Mouse (Mus musculus): ENCODE measurements at regions not wholly inside any gene's neighbourhood (a gene's known extent, or its start where the extent isn't known, plus 50 kb on each side); places are given as distances from the start of the nearest gene placed in this dataset.

GRCm38 (mm10) chr7:71648314-71648713 is 297.0 kb upstream of the Gm10295 start:
- Histone ChIP-seq H3K4me3 (no peak overlapping the region), H3K27ac (no peak overlapping the region), H3K27me3 (no peaks in the 10 kb centered on the region), H3K9me3 (no peaks in the 10 kb centered on the region), H3K4me1 (no peaks in the 10 kb centered on the region), H3K36me3 (no peaks in the 10 kb centered on the region), H3K9ac (no peak overlapping the region), H3K4me2 (no peak overlapping the region)
- ATAC-seq (ENCODE audit: borderline replicate concordance, extremely low read depth, low FRiP score, low TSS enrichment), result no peak
- 87% methylated on average over 6 of the region's 6 CpGs for WGBS

- Histone ChIP-seq H3K4me1 (no peaks in the 10 kb centered on the region), H3K4me3 (no peak overlapping the region), H3K4me2 (no peak overlapping the region), H3K27ac (no peak overlapping the region), H3K9me3 (no peaks in the 10 kb centered on the region), H3K9ac (no peak overlapping the region), H3K36me3 (no peaks in the 10 kb centered on the region), H3K27me3 (no peaks in the 10 kb centered on the region)
- no peak for ATAC-seq (ENCODE audit: borderline replicate concordance, extremely low read depth, low FRiP score, low TSS enrichment)
- WGBS, result 82% methylated on average over 3 of the region's 3 CpGs
Observed at GRCm38 (mm10) chr7:71646944-71647343, 295.7 kb upstream of the Gm10295 start.

- H3K27me3 ChIP-seq, result no peaks in the 10 kb centered on the region
- no peak overlapping the region for H3K4me3 ChIP-seq
- no peak overlapping the region for H3K9ac ChIP-seq
- 33% methylated on average over 13 of the region's 13 CpGs for WGBS
- no peak for ATAC-seq (ENCODE audit: borderline replicate concordance, extremely low read depth, low FRiP score, low TSS enrichment)
- no peak overlapping the region for H3K27ac ChIP-seq
- H3K4me2 ChIP-seq, result peak overlapping the region; percentile 24; the same call in 1 of the 2 replicates
- H3K36me3 ChIP-seq, result no peaks in the 10 kb centered on the region
- H3K4me1 ChIP-seq, result no peaks in the 10 kb centered on the region
- no peaks in the 10 kb centered on the region for H3K9me3 ChIP-seq
Observed at GRCm38 (mm10) chr7:71623048-71623447, 271.8 kb upstream of the Gm10295 start.

- no peaks in the 10 kb centered on the region for H3K36me3 ChIP-seq
- H3K4me1 ChIP-seq, result 0 out of 2 replicates have a peak, but pooled peaks cover 4% of the 10 kb centered on the region
- no peaks in the 10 kb centered on the region for H3K9me3 ChIP-seq
- no peak overlapping the region for H3K9ac ChIP-seq
- H3K27ac ChIP-seq, result peak overlapping the region; percentile 58
- no peaks in the 10 kb centered on the region for H3K27me3 ChIP-seq
- WGBS, result 11% methylated on average over 2 of the region's 2 CpGs
- H3K4me2 ChIP-seq, result no peak overlapping the region
- ATAC-seq (ENCODE audit: borderline replicate concordance, extremely low read depth, low FRiP score, low TSS enrichment), result no peak
- H3K4me3 ChIP-seq, result no peak overlapping the region
Observed at GRCm38 (mm10) chr7:71603159-71603558, 251.9 kb upstream of the Gm10295 start.

- Histone ChIP-seq H3K27ac (no peak overlapping the region), H3K4me3 (no peak overlapping the region), H3K27me3 (no peaks in the 10 kb centered on the region), H3K36me3 (no peaks in the 10 kb centered on the region), H3K9ac (no peak overlapping the region), H3K4me2 (no peak overlapping the region), H3K9me3 (no peaks in the 10 kb centered on the region), H3K4me1 (0 out of 2 replicates have a peak, but pooled peaks cover 4% of the 10 kb centered on the region)
- 87% methylated on average over 3 of the region's 3 CpGs for WGBS
- ATAC-seq (ENCODE audit: borderline replicate concordance, extremely low read depth, low FRiP score, low TSS enrichment), result no peak
Observed at GRCm38 (mm10) chr7:71596780-71597179, 245.5 kb upstream of the Gm10295 start.

GRCm38 (mm10) chr7:71587626-71588025 is 236.3 kb upstream of the Gm10295 start:
- Histone ChIP-seq H3K27ac (no peak overlapping the region), H3K9me3 (no peaks in the 10 kb centered on the region), H3K4me2 (no peak overlapping the region), H3K9ac (no peak overlapping the region), H3K36me3 (no peaks in the 10 kb centered on the region), H3K4me1 (no peaks in the 10 kb centered on the region), H3K27me3 (no peaks in the 10 kb centered on the region), H3K4me3 (no peak overlapping the region)
- ATAC-seq (ENCODE audit: borderline replicate concordance, extremely low read depth, low FRiP score, low TSS enrichment), result no peak
- WGBS, result 67% methylated on average over 5 of the region's 5 CpGs

- H3K4me2 ChIP-seq, result no peak overlapping the region
- ATAC-seq (ENCODE audit: borderline replicate concordance, extremely low read depth, low FRiP score, low TSS enrichment), result peak; percentile 49; the same call in 1 of the 2 replicates
- WGBS, result 38% methylated on average over 1 of the region's 1 CpGs
- no peaks in the 10 kb centered on the region for H3K9me3 ChIP-seq
- no peaks in the 10 kb centered on the region for H3K4me1 ChIP-seq
- no peak overlapping the region for H3K9ac ChIP-seq
- no peaks in the 10 kb centered on the region for H3K27me3 ChIP-seq
- H3K36me3 ChIP-seq, result no peaks in the 10 kb centered on the region
- H3K4me3 ChIP-seq, result no peak overlapping the region
- H3K27ac ChIP-seq, result no peak overlapping the region
Observed at GRCm38 (mm10) chr7:71583443-71584055, 232.3 kb upstream of the Gm10295 start.

- Histone ChIP-seq H3K4me3 (no peak overlapping the region), H3K27me3 (no peaks in the 10 kb centered on the region), H3K9ac (no peak overlapping the region), H3K27ac (no peak overlapping the region), H3K36me3 (no peaks in the 10 kb centered on the region), H3K9me3 (no peaks in the 10 kb centered on the region), H3K4me2 (no peak overlapping the region), H3K4me1 (no peaks in the 10 kb centered on the region)
- 22% methylated on average over 3 of the region's 3 CpGs for WGBS
- ATAC-seq (ENCODE audit: borderline replicate concordance, extremely low read depth, low FRiP score, low TSS enrichment), result 0 out of 2 replicates have a peak, but pooled peaks have one; percentile 57
Observed at GRCm38 (mm10) chr7:71581746-71582145, 230.5 kb upstream of the Gm10295 start.

GRCm38 (mm10) chr7:71560296-71560936 is 209.1 kb upstream of the Gm10295 start:
- peaks cover 11% of the 10 kb centered on the region; the same call in 1 of the 2 replicates for H3K4me1 ChIP-seq
- ATAC-seq (ENCODE audit: borderline replicate concordance, extremely low read depth, low FRiP score, low TSS enrichment), result no peak; the same call in 1 of the 2 replicates
- H3K27ac ChIP-seq, result peak overlapping the region; percentile 33; the same call in 1 of the 2 replicates
- no peak overlapping the region for H3K4me3 ChIP-seq
- H3K4me2 ChIP-seq, result no peak overlapping the region
- no peaks in the 10 kb centered on the region for H3K9me3 ChIP-seq
- no peaks in the 10 kb centered on the region for H3K27me3 ChIP-seq
- WGBS, result 41% methylated on average over 2 of the region's 2 CpGs
- H3K36me3 ChIP-seq, result no peaks in the 10 kb centered on the region
- H3K9ac ChIP-seq, result no peak overlapping the region

GRCm38 (mm10) chr7:71556473-71556872 is 205.2 kb upstream of the Gm10295 start:
- H3K4me1 ChIP-seq, result peaks cover 11% of the 10 kb centered on the region; the same call in 1 of the 2 replicates
- no peak overlapping the region for H3K4me3 ChIP-seq
- no peaks in the 10 kb centered on the region for H3K9me3 ChIP-seq
- no peak overlapping the region for H3K4me2 ChIP-seq
- no peak for ATAC-seq (ENCODE audit: borderline replicate concordance, extremely low read depth, low FRiP score, low TSS enrichment)
- no peaks in the 10 kb centered on the region for H3K36me3 ChIP-seq
- H3K27me3 ChIP-seq, result no peaks in the 10 kb centered on the region
- H3K9ac ChIP-seq, result no peak overlapping the region
- no peak overlapping the region for H3K27ac ChIP-seq
- WGBS, result 92% methylated on average over 5 of the region's 5 CpGs

GRCm38 (mm10) chr7:71555476-71555875 is 204.2 kb upstream of the Gm10295 start:
- Histone ChIP-seq H3K27me3 (no peaks in the 10 kb centered on the region), H3K36me3 (no peaks in the 10 kb centered on the region), H3K9ac (no peak overlapping the region), H3K4me3 (no peak overlapping the region), H3K4me1 (peaks cover 5% of the 10 kb centered on the region; the same call in 1 of the 2 replicates), H3K27ac (no peak overlapping the region), H3K4me2 (no peak overlapping the region), H3K9me3 (no peaks in the 10 kb centered on the region)
- ATAC-seq (ENCODE audit: borderline replicate concordance, extremely low read depth, low FRiP score, low TSS enrichment), result no peak
- 76% methylated on average over 3 of the region's 3 CpGs for WGBS

- WGBS, result 73% methylated on average over 6 of the region's 6 CpGs
- Histone ChIP-seq H3K27me3 (no peaks in the 10 kb centered on the region), H3K4me2 (no peak overlapping the region), H3K9me3 (no peaks in the 10 kb centered on the region), H3K9ac (no peak overlapping the region), H3K4me1 (no peaks in the 10 kb centered on the region), H3K27ac (no peak overlapping the region), H3K36me3 (no peaks in the 10 kb centered on the region), H3K4me3 (no peak overlapping the region)
- no peak for ATAC-seq (ENCODE audit: borderline replicate concordance, extremely low read depth, low FRiP score, low TSS enrichment)
Observed at GRCm38 (mm10) chr7:71546606-71547213, 195.4 kb upstream of the Gm10295 start.

All from lung, embryonic 15.5 days (tissue).